Mouse (Mus musculus) forelimb bud, embryonic 11.5 days (tissue): Measurements from ENCODE around the gene Camta1.

Experiments
- DNase-seq: peaks from one replicate; pipeline ENCODE4 v3.0.0-alpha.2; 2012; ENCODE audit warnings: low read depth, low spot score

Camta1 gene

DNA sequence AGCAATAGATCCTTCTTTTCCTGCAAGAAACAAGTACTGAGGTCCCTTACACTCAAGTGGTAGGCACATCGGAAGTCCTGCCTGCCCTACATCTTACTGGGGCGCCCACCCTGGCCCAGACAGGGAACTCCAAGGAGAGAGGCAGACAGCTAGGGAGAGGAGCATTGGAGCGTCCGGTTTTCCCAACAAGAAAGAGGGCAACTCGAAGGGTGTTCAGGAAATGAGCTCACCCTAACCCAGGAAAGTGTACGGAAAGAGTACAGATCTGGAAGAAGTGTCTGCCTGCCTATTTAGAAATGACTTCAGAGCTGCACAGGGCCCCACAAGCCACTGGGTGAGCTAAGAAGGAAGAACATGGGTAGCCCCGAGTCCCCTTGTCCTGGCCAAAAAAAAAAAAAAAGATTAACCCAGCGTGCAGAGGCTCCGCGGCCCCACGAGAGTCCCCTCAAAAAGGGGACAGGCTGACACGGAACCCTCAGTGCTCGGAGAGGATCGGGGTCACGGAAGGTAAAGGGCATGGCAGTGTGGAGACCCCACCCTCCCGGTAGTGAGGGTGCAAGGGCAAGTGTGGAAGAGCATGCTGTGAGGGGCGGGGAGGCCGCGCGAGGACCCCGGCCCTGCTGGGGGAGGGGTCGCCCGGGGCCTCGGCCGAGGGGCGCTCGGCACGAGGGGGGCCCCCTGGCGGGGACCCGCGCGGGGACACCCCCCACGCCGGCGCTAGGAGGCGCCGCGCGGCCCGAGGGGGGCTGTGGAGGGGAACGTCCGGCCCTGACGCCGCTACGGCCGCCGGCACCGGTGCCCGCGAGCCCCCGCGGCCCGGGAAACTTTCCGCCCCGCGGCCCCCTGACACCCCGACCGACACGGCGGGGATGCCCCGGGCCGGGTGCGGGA lies 990 bp downstream of the Camta1 start:
- peak; percentile 14 for DNase-seq

GRCm38 (mm10) chr4:151859275-151859674 lies 2.4 kb downstream of the Camta1 start:
- DNase-seq: no peak

DNA sequence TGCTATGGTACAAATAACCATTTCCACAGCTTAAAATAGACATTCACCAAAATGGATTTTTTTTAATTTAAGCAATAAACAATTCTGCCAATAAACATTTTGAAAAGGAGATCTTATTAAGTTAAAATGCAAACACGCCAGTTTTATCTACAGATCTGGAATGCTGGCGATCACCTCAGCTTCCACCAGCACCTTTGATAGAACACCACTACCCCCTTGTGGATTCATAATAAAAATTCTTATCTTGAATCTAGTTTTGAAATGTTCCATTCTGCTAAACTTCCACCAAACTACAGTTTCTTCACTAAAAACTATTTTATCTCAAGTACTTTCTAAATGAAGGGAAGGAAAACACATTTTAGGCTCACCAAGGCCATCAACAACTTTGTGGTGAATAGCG lies 7.7 kb downstream of the Camta1 start:
- no peak for DNase-seq

GRCm38 (mm10) chr4:151851179-151851578 lies 10.5 kb downstream of the Camta1 start:
- peak; percentile 55 for DNase-seq

GRCm38 (mm10) chr4:151842591-151842990 lies 19.1 kb downstream of the Camta1 start:
- no peak for DNase-seq

DNA sequence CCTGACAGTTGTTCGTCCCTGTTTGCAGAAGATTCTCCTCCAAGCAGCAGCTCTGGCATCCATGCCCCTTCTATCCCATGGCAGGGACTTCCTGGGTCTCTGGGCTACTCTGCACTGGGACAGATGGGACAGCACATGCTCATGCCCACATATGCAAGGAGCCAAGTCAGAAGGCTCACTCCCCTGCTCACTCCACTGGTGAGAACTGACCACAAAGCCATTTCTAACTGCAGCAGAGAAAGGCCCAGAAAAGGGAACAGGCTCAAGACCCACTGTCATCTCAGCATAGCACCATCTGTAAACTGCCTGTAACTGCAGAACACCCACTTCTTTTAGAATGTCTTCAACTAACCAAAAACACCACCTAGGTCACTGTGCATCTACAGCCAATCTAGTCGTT lies 23.2 kb downstream of the Camta1 start:
- no peak for DNase-seq

GRCm38 (mm10) chr4:151835860-151836259 lies 25.8 kb downstream of the Camta1 start:
- no peak for DNase-seq

GRCm38 (mm10) chr4:151834536-151834935 lies 27.1 kb downstream of the Camta1 start:
- DNase-seq: no peak

GRCm38 (mm10) chr4:151833940-151834449 lies 27.7 kb downstream of the Camta1 start:
- no peak for DNase-seq

DNA sequence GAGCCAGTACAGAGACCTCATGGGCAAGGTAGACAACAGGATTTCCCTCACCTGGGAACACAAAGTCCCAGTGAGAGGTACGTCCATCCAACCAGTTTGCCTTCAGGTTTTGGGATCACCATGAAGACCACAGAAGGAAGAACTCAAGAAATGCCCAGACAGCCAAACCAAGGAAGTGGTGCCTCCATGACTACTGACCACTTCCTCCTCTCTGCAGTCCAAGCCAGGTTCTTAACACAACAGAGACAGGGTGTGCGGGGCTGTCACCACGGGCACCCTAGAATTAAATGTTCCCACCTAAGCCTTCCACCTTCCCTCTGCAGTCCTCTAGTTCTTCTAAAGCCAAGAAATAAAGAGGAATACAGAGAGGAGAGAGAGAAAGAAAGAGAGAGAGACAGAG lies 33.8 kb downstream of the Camta1 start:
- no peak for DNase-seq

DNA sequence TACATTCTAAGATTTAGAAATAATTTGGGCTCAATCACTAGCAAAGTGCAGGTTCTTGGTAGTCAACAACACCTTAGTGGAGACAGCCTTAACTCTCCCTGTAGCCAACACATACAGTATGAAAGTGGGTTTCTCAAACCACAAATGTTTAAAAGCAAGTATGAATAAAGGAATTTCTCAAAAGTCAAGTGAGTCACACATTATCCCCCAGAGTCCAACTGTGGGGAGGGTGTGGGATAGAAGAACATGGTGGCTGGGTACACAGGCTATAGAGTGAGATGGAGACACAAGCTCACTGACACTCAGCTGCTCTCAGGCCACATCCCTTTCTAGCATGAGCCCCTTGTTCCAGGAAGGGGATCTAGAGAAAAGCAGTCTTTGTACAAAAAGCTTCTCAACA lies 34.3 kb downstream of the Camta1 start:
- no peak for DNase-seq

GRCm38 (mm10) chr4:151823963-151824362 lies 37.7 kb downstream of the Camta1 start:
- DNase-seq: no peak

GRCm38 (mm10) chr4:151822986-151823385 lies 38.7 kb downstream of the Camta1 start:
- no peak for DNase-seq

DNA sequence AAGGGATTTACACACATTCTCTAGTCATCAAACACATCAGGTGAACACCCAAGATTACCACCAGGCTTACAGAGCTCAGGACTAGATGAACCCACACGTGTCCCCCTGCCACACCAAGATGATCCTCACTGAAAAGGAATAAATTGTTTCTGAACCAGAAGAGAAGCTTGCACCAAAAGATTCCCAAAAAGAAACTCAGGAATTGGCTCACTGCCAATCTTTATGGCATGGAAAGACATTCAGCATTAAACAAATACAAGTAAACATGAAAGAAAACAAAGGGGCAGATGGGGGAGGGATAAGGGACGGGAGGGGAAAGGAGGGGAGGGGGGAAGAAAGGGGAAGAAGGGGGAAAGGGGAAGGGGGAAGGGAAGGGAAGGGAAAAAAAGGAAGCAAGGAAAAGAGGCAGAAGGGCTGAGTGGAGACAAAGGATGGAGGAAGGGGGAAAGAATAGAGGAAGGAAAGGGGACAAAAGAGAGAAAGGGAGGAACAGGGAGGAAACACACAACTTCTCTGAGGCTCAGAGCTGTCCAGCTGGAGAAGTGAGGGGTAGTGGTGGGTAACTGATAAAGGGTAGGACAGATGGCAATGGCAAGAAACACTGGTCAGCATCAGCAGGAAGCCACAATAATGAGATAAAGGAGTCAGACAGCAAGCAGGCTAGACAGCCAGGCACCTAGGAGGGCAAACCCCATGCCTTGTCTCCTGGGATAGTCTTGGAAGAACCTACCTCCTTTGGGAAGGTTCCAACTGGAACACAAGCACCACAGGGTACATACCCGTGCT lies 43.5 kb downstream of the Camta1 start:
- DNase-seq: no peak

DNA sequence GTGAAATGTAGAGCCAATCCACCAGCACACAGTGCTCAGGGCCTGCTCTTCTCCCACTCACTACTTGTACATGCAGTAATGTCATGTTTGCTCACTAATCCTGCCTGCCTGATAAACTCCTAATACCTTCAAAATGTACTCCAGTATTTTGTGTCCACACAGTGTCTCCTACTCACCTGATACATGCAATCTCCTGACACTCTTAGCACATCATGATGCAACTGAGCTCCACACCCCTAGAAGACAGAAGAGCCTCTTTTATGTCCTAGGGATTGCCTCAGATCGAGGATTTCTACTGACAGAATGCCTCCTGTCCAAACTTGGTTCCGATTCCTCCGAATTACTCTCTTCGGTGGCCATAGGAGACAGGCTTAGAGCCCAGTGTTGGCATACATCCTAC lies 48.0 kb downstream of the Camta1 start:
- no peak for DNase-seq

- DNase-seq: no peak
Measured at GRCm38 (mm10) chr4:151805685-151806084, 56.0 kb downstream of the Camta1 start.

- DNase-seq: no peak
Measured at GRCm38 (mm10) chr4:151805046-151805445, 56.6 kb downstream of the Camta1 start.

DNA sequence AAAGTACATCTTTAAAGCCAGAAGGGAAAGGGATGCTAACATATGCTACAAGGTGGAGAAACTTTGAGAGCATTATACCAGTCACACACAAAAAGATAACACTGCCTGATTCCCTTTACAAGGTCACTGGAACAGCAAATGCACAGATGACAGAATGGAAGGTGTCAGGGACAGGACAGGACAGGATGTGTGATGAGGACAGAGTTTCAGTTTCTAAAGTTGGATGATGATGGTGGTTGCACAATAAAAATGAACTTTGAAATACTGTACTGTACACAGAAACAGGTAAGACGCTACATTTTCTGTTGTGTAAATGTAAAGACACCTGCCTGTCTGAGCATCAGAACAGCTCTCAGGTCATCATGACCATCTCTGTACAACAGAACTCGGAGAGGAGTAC lies 57.5 kb downstream of the Camta1 start:
- no peak for DNase-seq

- no peak for DNase-seq
Measured at GRCm38 (mm10) chr4:151798630-151799029, 63.0 kb downstream of the Camta1 start.

DNA sequence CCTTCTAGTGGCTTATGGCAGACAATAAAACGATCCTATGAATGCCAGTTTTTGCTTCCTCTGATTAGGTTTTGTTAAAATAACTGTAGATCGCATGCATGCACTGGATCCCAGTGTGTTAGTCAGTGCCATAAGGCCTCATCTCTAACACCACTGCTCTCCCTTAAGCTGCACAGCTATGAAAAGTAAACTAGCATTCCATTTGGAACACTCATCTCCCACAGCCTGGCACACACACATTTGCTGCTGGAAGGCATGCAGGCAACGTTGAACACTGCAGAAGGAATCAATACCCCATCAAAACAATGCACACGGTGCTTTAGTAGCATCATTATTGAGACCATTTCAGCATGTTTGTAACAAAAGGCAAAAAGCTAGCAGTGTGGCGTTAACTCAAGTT lies 68.0 kb downstream of the Camta1 start:
- DNase-seq: no peak

- no peak for DNase-seq
Measured at GRCm38 (mm10) chr4:151786946-151787705, 74.5 kb downstream of the Camta1 start.

DNA sequence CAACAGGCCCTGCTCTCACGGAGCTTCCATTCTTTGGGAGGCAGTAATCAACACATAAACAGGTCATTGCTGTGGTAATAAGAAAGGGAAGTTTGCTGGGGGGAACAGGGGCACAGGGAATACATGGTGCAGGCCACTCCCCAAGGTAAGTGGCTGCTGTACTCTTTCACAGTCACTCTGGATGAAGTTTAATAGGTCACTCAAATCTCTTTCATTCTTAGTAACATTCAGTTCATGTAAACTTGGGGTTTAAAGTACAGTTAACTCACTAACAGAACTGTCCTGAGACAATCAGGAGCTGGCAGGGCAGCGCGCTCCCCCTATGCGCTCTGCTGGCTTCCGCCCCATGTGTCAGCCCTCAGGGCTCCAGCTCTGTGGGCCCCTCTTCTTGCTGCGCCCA lies 81.2 kb downstream of the Camta1 start:
- no peak for DNase-seq
